Mouse (Mus musculus) embryonic facial prominence, embryonic 15.5 days (tissue): ENCODE data around the gene Clec4a2. TPM values are rescaled to one million over a fixed set of nuclear protein-coding genes. Genes with fewer than 3 reads are reported as not detected.

Experiments used
- polyA plus RNA-seq: library from polyadenylated mRNA; unstranded; fragments of >200 nt; fragmentation: Nextera tagmentation; extraction: Ambion mirVana; gene quantifications from 2 replicates; pipeline ENCODE4 v1.2.1, GENCODE M21; 2015

Gene Clec4a2
- polyA plus RNA-seq, 1 experiment from 2014 or later = 5.7 TPM

Other genes with a start within 250 kb of the Clec4a2 start
- 54.5 and 57.0 TPM in 2 replicates for gene Necap1, start 232.0 kb upstream of the Clec4a2 start, polyA plus RNA-seq
- 5.7 and 6.5 TPM in 2 replicates for gene Clec4a1, start 184.6 kb upstream of the Clec4a2 start, polyA plus RNA-seq
- 5.4 and 6.5 TPM in 2 replicates for gene Clec4a3, start 153.9 kb upstream of the Clec4a2 start, polyA plus RNA-seq
- gene Clec4a4, start 116.1 kb upstream of the Clec4a2 start, polyA plus RNA-seq = not detected in 2 replicates
- 0.32 TPM in 1 of 2 replicates, not detected in the other for gene Clec4b1, start 56.5 kb upstream of the Clec4a2 start, polyA plus RNA-seq
- not detected in 2 replicates for gene Clec4b2, start 66.5 kb downstream of the Clec4a2 start, polyA plus RNA-seq
- 4.9 and 5.0 TPM in 2 replicates for gene Clec4n, start 123.4 kb downstream of the Clec4a2 start, polyA plus RNA-seq
- 0.35 and 0.36 TPM in 2 replicates for gene Clec4d, start 155.7 kb downstream of the Clec4a2 start, polyA plus RNA-seq
- 0.32 TPM in 1 of 2 replicates, not detected in the other for gene Clec4e, start 183.4 kb downstream of the Clec4a2 start, polyA plus RNA-seq
- not detected in 2 replicates for gene Vmn2r19, start 201.9 kb downstream of the Clec4a2 start, polyA plus RNA-seq